8 mouse cellular contexts compared by ENCODE assay signal in genomic region chr6:115992981-115993380, GRCm38 (mm10). TPM values are rescaled to one million over a fixed set of nuclear protein-coding genes. Genes with fewer than 3 reads are reported as not detected.
DNase-seq lines count a peak whose midpoint lies in the region; ATAC-seq and TF ChIP-seq lines count a peak whose summit lies in the region.

No protein-coding gene starts in this region.

- no peak overlapping the region for H3K9ac ChIP-seq in ES-Bruce4 (ENCODE audit: low read depth, poor library complexity, severe bottlenecking)
- H3K9ac ChIP-seq in heart, postnatal 0 days (replicated peaks; ENCODE audit: low read depth, low read length): peak overlapping the region; percentile 71

- peaks cover 79% of the 10 kb centered on the region for H3K4me1 ChIP-seq in heart, embryonic 10.5 days
- H3K4me1 ChIP-seq in ES-Bruce4 (ENCODE audit: control insufficient read depth, insufficient read depth, low read length): no peaks in the 10 kb centered on the region
- peaks cover 2% of the 10 kb centered on the region; the same call in 1 of the 2 replicates for H3K4me1 ChIP-seq in heart, postnatal 0 days (ENCODE audit: control insufficient read depth, insufficient read depth)
- H3K4me1 ChIP-seq in midbrain, embryonic 10.5 days: peaks cover 56% of the 10 kb centered on the region

- intact Hi-C loops in heart, postnatal 25 days (cut with DNase I): loop anchor here (5.0 kb wide), 3 partner anchors 36 to 146 kb away; no protein-coding TSS in a partner anchor

- H3K4me2 ChIP-seq in heart, postnatal 0 days (ENCODE audit: low read depth, low read length): peak overlapping the region; percentile 64

- peaks cover 48% of the 10 kb centered on the region for H3K27me3 ChIP-seq in heart, embryonic 10.5 days (ENCODE audit: insufficient read depth, poor library complexity, severe bottlenecking)
- H3K27me3 ChIP-seq in ES-Bruce4 (ENCODE audit: control insufficient read depth, insufficient read depth, low read length, poor library complexity, severe bottlenecking): peaks cover 16% of the 10 kb centered on the region; the same call in 1 of the 2 replicates
- H3K27me3 ChIP-seq in heart, postnatal 0 days (ENCODE audit: control insufficient read depth, insufficient read depth, low read length): peaks cover 26% of the 10 kb centered on the region
- H3K27me3 ChIP-seq in midbrain, embryonic 10.5 days (ENCODE audit: low read depth, poor library complexity, severe bottlenecking): peaks cover 92% of the 10 kb centered on the region

- peaks cover 10% of the 10 kb centered on the region; the same call in 1 of the 2 replicates for H3K36me3 ChIP-seq in heart, embryonic 10.5 days
- H3K36me3 ChIP-seq in ES-Bruce4 (ENCODE audit: control insufficient read depth, insufficient read depth, low read length, poor library complexity, severe bottlenecking): no peaks in the 10 kb centered on the region
- H3K36me3 ChIP-seq in heart, postnatal 0 days (replicated peaks; ENCODE audit: control insufficient read depth, insufficient read depth, low read length): no peaks in the 10 kb centered on the region; the same call in 1 of the 2 replicates
- H3K36me3 ChIP-seq in midbrain, embryonic 10.5 days: no peaks in the 10 kb centered on the region

- peak overlapping the region; percentile 82 for H3K27ac ChIP-seq in heart, embryonic 10.5 days
- H3K27ac ChIP-seq in ES-Bruce4 (ENCODE audit: insufficient read depth, low read length): no peak overlapping the region
- H3K27ac ChIP-seq in heart, postnatal 0 days (ENCODE audit: low read depth): peak overlapping the region; percentile 13; the same call in 1 of the 2 replicates
- peak overlapping the region; percentile 65; the same call in 1 of the 2 replicates for H3K27ac ChIP-seq in midbrain, embryonic 10.5 days (replicated peaks)

- no peak for TF ChIP-seq POLR2A in ES-Bruce4 (IDR thresholded peaks at IDR 0.05; ENCODE audit: insufficient read depth, low read length)

- no peak for TF ChIP-seq EP300 in ES-Bruce4 (IDR thresholded peaks at IDR 0.05; ENCODE audit: insufficient read depth, low read depth, low read length)
- no peak for TF ChIP-seq EP300 in heart, postnatal 0 days (IDR thresholded peaks at IDR 0.05; ENCODE audit: low read depth)

- no peak for DNase-seq in heart, embryonic 10.5 days (ENCODE audit: low spot score)
- no peak for DNase-seq in heart, postnatal 25 days (ENCODE audit: low spot score)
- DNase-seq in heart, postnatal 0 days (ENCODE audit: low spot score): no peak
- no peak for DNase-seq in midbrain, embryonic 10.5 days (ENCODE audit: low spot score)
- no peak for DNase-seq in urinary bladder, postnatal 25 days (ENCODE audit: low spot score)
- DNase-seq in embryo, embryonic 11 days: no peak
- no peak for DNase-seq in yolk sac, embryonic 10.5 days (ENCODE audit: low spot score)

- WGBS in heart, embryonic 10.5 days: 34% methylated on average over 6 of the region's 6 CpGs
- 58% methylated on average over 6 of the region's 6 CpGs for WGBS in heart, postnatal 0 days
- 40% methylated on average over 6 of the region's 6 CpGs for whole genome bisulfite sequencing in midbrain, embryonic 10.5 days

- H3K9me3 ChIP-seq in heart, embryonic 10.5 days: no peaks in the 10 kb centered on the region
- no peaks in the 10 kb centered on the region for H3K9me3 ChIP-seq in ES-Bruce4 (replicated peaks; ENCODE audit: control insufficient read depth, insufficient read depth, low read length, poor library complexity, severe bottlenecking)
- H3K9me3 ChIP-seq in heart, postnatal 0 days (replicated peaks; ENCODE audit: control insufficient read depth, low read length): peaks cover 11% of the 10 kb centered on the region
- no peaks in the 10 kb centered on the region for H3K9me3 ChIP-seq in midbrain, embryonic 10.5 days (replicated peaks)

- peak overlapping the region; percentile 63 for H3K4me3 ChIP-seq in heart, embryonic 10.5 days
- peak overlapping the region; percentile 19 for H3K4me3 ChIP-seq in ES-Bruce4 (ENCODE audit: low read depth, low read length)
- peak overlapping the region; percentile 65 for H3K4me3 ChIP-seq in heart, postnatal 0 days (ENCODE audit: low read depth, low read length)
- H3K4me3 ChIP-seq in midbrain, embryonic 10.5 days: peak overlapping the region; percentile 63

- ATAC-seq in heart, postnatal 0 days (ENCODE audit: insufficient read depth, low read depth): no peak

- TF ChIP-seq CTCF in ES-Bruce4 (IDR thresholded peaks at IDR 0.05; ENCODE audit: low read depth, low read length): no peak
- no peak for TF ChIP-seq CTCF in heart, postnatal 0 days (IDR thresholded peaks at IDR 0.05; ENCODE audit: low read depth)

RNA-seq across cellular contexts. Expression of gene Plxnd1, which starts 1.8 kb away (rescaled TPM):
- polyA plus RNA-seq in heart, embryonic 10.5 days (2016; fragmentation: Nextera tagmentation; extraction: Ambion mirVana): 42.9 and 61.7 TPM in 2 replicates
- total RNA-seq in heart, postnatal 25 days (2021): 10 to 100 TPM; 79.7 to 91.8 TPM
- polyA plus RNA-seq in ES-Bruce4 (2011; ENCODE audit: insufficient read depth, insufficient read length, low read depth, missing spikeins): 5.8 and 7.6 TPM in 2 replicates
- total RNA-seq in heart, postnatal 0 days (2014; rRNA removed; ENCODE audit: low replicate concordance): 82.4 and 166 TPM in 2 replicates
- 28.1 and 37.7 TPM in 2 replicates for polyA plus RNA-seq in heart, postnatal 0 days (2015; fragmentation: Nextera tagmentation; extraction: Ambion mirVana)
- 18.1 and 18.9 TPM in 2 replicates for polyA plus RNA-seq in midbrain, embryonic 10.5 days (2016; fragmentation: Nextera tagmentation; extraction: Ambion mirVana)

RNA-seq across cellular contexts. Expression of gene H1foo, which starts 48.2 kb away (rescaled TPM):
- polyA plus RNA-seq in heart, embryonic 10.5 days (2016; fragmentation: Nextera tagmentation; extraction: Ambion mirVana): not detected in 2 replicates
- not detected for total RNA-seq in heart, postnatal 25 days (2021)
- not detected in 2 replicates for polyA plus RNA-seq in ES-Bruce4 (2011; ENCODE audit: insufficient read depth, insufficient read length, low read depth, missing spikeins)
- total RNA-seq in heart, postnatal 0 days (2014; rRNA removed; ENCODE audit: low replicate concordance): not detected in 2 replicates
- polyA plus RNA-seq in heart, postnatal 0 days (2015; fragmentation: Nextera tagmentation; extraction: Ambion mirVana): not detected in 2 replicates
- polyA plus RNA-seq in midbrain, embryonic 10.5 days (2016; fragmentation: Nextera tagmentation; extraction: Ambion mirVana): not detected in 2 replicates
